Mouse (Mus musculus): ENCODE results near the gene Tmem60.

- TF ChIP-seq CTCF (IDR thresholded peaks at IDR 0.05; ENCODE audit: control insufficient read depth, insufficient read depth, insufficient replicate concordance, low read depth, low read length) (no peak), POLR2A (IDR thresholded peaks at IDR 0.05; ENCODE audit: control insufficient read depth, low read depth, low read length) (no peak)
These were observed 37.6 kb downstream of the Tmem60 start for GRCm38 (mm10) chr5:20919566-20919965.

Measured in testis, adult 2 months (tissue).